Mouse (Mus musculus): ENCODE results near the gene Dcaf15. TPM values are rescaled to one million over a fixed set of nuclear protein-coding genes. Genes with fewer than 3 reads are reported as not detected.

The Dcaf15 gene
- polyA plus RNA-seq, 1 experiment from 2014 or later: 12.2 TPM

GRCm38 (mm10) chr8:84072321-84072720, 32.2 kb downstream of the Dcaf15 start:
- Histone ChIP-seq H3K27ac (0 out of 2 replicates have a peak overlapping the region, but pooled peaks have one; percentile 28), H3K9me3 (no peaks in the 10 kb centered on the region), H3K4me3 (no peak overlapping the region), H3K4me1 (peaks cover 52% of the 10 kb centered on the region), H3K9ac (0 out of 2 replicates have a peak overlapping the region, but pooled peaks have one; percentile 16), H3K36me3 (peaks cover 30% of the 10 kb centered on the region), H3K27me3 (no peaks in the 10 kb centered on the region), H3K4me2 (no peak overlapping the region)
- WGBS: 85% methylated on average over 10 of the region's 10 CpGs
- ATAC-seq (ENCODE audit: insufficient number of reproducible peaks, insufficient read depth, low FRiP score, low TSS enrichment, low read depth): no peak

DNA sequence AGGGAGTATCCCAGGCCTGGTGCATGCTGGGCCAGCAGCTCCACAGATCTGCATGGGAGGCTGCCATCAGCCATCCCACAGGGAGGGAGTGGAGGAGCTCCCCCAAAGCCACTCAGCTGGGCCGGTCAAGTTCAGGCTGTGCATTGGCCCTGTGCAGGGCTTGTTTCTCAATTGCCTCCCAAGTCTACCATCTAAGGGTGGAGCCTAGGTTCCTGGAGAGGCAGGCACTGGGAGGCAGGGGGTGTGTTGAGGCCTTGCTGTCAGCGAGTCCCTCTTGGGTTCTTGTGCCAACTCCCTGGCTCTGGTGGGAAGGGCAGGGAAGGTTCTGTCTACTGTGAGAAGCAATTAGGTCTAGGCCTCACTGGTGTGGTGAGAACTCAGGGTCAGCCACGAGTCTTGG, 32.6 kb downstream of the Dcaf15 start:
- peaks cover 52% of the 10 kb centered on the region for H3K4me1 ChIP-seq
- WGBS: 70% methylated on average over 3 of the region's 3 CpGs
- no peak overlapping the region for H3K4me2 ChIP-seq
- ATAC-seq (ENCODE audit: insufficient number of reproducible peaks, insufficient read depth, low FRiP score, low TSS enrichment, low read depth): no peak
- H3K9me3 ChIP-seq: no peaks in the 10 kb centered on the region
- peaks cover 26% of the 10 kb centered on the region for H3K36me3 ChIP-seq
- no peak overlapping the region for H3K9ac ChIP-seq
- no peak overlapping the region for H3K27ac ChIP-seq
- H3K4me3 ChIP-seq: no peak overlapping the region
- H3K27me3 ChIP-seq: no peaks in the 10 kb centered on the region

DNA sequence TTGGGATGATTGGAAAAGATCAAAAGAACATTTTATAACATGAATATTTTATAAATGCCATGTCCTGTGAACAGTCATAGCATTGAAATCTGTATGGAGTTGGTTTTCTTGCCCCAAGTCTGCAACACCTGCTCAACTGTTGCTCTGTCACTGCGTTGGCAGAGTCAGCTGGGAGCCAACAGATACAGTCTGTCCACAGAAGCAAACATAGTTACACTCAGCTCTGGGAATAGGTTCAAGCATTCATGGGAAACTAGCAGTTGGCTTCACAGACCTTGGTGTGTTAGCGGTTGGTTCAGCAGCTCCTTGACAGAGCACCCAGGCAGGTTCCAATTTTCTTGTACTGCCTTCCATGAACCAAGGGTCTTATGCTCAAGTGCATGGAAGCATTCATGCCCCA, 33.9 kb downstream of the Dcaf15 start:
- Histone ChIP-seq H3K9me3 (no peaks in the 10 kb centered on the region), H3K4me2 (no peak overlapping the region), H3K27me3 (no peaks in the 10 kb centered on the region), H3K36me3 (peaks cover 15% of the 10 kb centered on the region), H3K4me3 (no peak overlapping the region), H3K4me1 (peaks cover 49% of the 10 kb centered on the region), H3K27ac (no peak overlapping the region), H3K9ac (no peak overlapping the region)
- 81% methylated on average over 2 of the region's 2 CpGs for WGBS
- no peak for ATAC-seq (ENCODE audit: insufficient number of reproducible peaks, insufficient read depth, low FRiP score, low TSS enrichment, low read depth)

DNA sequence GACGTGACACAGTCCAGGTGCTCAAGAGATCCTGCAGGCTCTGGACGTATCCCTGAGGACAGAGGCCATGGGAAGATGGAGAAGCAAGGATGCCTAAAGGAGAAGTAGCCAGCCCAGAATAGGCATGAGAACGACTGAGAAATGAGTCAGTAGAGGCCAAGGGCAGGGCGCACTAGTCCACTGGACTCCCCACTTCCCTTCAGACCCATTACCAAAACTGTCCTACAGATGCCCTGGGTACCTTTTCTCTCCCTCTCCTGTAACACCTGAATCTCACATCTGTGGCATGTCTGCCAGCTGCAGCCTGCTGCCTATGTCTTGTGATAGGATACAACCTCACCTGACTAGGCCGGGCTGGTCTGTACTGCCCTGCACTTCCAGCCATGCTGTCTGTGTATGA, 34.3 kb downstream of the Dcaf15 start:
- H3K9ac ChIP-seq: no peak overlapping the region
- H3K27me3 ChIP-seq: no peaks in the 10 kb centered on the region
- peaks cover 49% of the 10 kb centered on the region for H3K4me1 ChIP-seq
- H3K4me2 ChIP-seq: no peak overlapping the region
- no peaks in the 10 kb centered on the region for H3K9me3 ChIP-seq
- no peak overlapping the region for H3K4me3 ChIP-seq
- 82% methylated on average over 5 of the region's 5 CpGs for WGBS
- ATAC-seq (ENCODE audit: insufficient number of reproducible peaks, insufficient read depth, low FRiP score, low TSS enrichment, low read depth): no peak
- H3K36me3 ChIP-seq: peaks cover 12% of the 10 kb centered on the region
- no peak overlapping the region for H3K27ac ChIP-seq

DNA sequence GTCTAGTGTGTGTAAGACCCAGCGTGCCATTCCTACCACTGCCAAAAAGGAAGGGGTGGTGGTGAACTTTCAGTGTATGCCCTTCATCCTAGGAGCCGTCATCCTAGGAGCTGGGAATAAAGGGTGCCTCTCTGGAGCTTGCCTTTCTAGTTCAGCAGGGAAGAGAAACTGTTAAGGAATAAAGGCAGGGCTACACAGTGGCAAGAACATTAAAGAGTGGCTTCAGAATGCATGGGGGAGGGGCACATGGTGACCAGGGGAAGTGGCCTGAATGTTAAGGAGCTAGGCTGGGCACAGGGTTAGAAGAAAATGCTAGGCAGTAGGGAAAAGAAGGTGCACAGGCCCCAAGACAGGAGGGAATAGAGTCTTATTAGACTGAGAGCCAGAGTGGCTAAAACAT, 34.8 kb downstream of the Dcaf15 start:
- Histone ChIP-seq H3K4me2 (no peak overlapping the region), H3K27ac (no peak overlapping the region), H3K9ac (no peak overlapping the region), H3K36me3 (peaks cover 7% of the 10 kb centered on the region; the same call in 1 of the 2 replicates), H3K4me1 (peaks cover 49% of the 10 kb centered on the region), H3K9me3 (no peaks in the 10 kb centered on the region), H3K27me3 (no peaks in the 10 kb centered on the region), H3K4me3 (no peak overlapping the region)
- no peak for ATAC-seq (ENCODE audit: insufficient number of reproducible peaks, insufficient read depth, low FRiP score, low TSS enrichment, low read depth)
- 62% methylated on average over 2 of the region's 2 CpGs for WGBS

- Histone ChIP-seq H3K36me3 (peaks cover 1% of the 10 kb centered on the region; the same call in 1 of the 2 replicates), H3K9me3 (no peaks in the 10 kb centered on the region), H3K4me1 (peaks cover 49% of the 10 kb centered on the region), H3K27me3 (no peaks in the 10 kb centered on the region), H3K27ac (0 out of 2 replicates have a peak overlapping the region, but pooled peaks have one; percentile 22), H3K4me2 (no peak overlapping the region), H3K4me3 (no peak overlapping the region), H3K9ac (0 out of 2 replicates have a peak overlapping the region, but pooled peaks have one; percentile 8)
- WGBS: 45% methylated on average over 1 of the region's 1 CpGs
- ATAC-seq (ENCODE audit: insufficient number of reproducible peaks, insufficient read depth, low FRiP score, low TSS enrichment, low read depth): no peak
Measured at GRCm38 (mm10) chr8:84069169-84069568, 35.4 kb downstream of the Dcaf15 start.

DNA sequence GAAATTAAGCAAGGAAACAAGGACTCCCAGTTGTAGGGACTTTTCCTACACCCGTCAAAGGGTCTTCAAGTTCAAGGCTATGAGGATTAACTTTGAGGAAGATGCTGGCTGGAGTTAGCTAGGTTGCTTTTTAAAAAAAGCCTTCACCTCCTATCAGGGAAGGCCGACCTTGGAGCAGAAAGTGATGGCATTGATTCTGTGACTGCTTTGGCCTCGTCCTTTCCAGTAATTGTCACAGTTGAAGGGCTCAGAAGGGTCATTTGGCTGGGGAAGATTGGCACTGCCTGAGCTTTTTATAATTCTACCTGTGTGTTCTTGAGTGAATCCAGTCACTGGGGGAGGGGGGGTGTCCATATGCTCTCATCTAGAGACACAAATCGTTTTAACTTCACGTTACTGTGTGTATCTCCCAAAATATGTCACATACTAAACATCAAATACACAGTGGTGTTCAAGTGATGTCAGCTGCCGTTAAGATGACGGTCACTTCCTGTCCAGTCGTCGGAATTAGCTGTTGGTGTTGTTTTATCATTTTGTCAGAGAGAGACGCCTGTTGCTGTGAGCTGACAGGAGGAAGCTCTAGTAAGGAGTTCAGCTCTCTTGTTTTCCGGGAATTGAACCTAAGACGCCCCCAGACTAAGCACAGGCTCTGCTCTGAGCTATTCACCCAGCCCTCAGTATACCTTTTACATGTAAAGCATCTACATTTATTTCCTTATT, 36.1 kb downstream of the Dcaf15 start:
- no peak overlapping the region for H3K9ac ChIP-seq
- H3K4me2 ChIP-seq: no peak overlapping the region; the same call in 1 of the 2 replicates
- WGBS: 70% methylated on average over 12 of the region's 12 CpGs
- H3K27me3 ChIP-seq: no peaks in the 10 kb centered on the region
- H3K36me3 ChIP-seq: no peaks in the 10 kb centered on the region
- no peaks in the 10 kb centered on the region for H3K9me3 ChIP-seq
- H3K4me1 ChIP-seq: peaks cover 44% of the 10 kb centered on the region
- no peak overlapping the region for H3K4me3 ChIP-seq
- no peak for ATAC-seq (ENCODE audit: insufficient number of reproducible peaks, insufficient read depth, low FRiP score, low TSS enrichment, low read depth)
- H3K27ac ChIP-seq: no peak overlapping the region

- H3K36me3 ChIP-seq: no peaks in the 10 kb centered on the region
- H3K9me3 ChIP-seq: no peaks in the 10 kb centered on the region
- peak overlapping the region; percentile 81; the same call in 1 of the 2 replicates for H3K4me3 ChIP-seq
- H3K4me2 ChIP-seq: peak overlapping the region; percentile 52
- peak overlapping the region; percentile 37; the same call in 1 of the 2 replicates for H3K9ac ChIP-seq
- ATAC-seq (ENCODE audit: insufficient number of reproducible peaks, insufficient read depth, low FRiP score, low TSS enrichment, low read depth): no peak
- peaks cover 38% of the 10 kb centered on the region for H3K4me1 ChIP-seq
- H3K27ac ChIP-seq: no peak overlapping the region
- WGBS: 84% methylated on average over 7 of the region's 7 CpGs
- H3K27me3 ChIP-seq: no peaks in the 10 kb centered on the region
Measured at GRCm38 (mm10) chr8:84067911-84068310, 36.7 kb downstream of the Dcaf15 start.

DNA sequence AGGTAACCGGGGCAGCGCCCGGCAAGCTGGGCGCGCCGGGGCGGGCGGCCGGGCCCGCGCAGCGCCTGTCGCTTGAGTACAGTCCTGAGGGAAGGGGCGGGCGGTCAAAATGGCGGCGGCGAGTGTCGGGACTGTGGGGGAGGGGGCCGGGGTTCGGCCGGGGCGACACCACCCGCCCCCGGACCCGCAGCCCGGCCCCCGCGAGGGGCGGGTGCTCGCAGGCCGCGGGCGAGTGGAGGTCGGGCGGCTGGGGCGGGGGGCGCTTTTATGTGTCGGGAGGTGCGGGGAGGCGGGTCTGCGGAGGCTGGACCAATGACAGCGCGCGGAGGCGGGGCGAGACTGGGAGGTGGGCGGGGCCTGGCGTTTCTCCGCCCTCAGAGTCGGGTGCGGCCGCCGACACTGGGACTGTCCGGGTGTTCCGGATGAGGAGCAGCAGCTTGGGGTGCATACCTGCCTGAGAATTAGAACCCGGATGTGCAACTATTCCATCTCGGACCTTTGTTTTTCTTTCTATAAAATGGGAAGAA, 37.5 kb downstream of the Dcaf15 start:
- peak; percentile 70 for ATAC-seq (ENCODE audit: insufficient number of reproducible peaks, insufficient read depth, low FRiP score, low TSS enrichment, low read depth)
- H3K9me3 ChIP-seq: no peaks in the 10 kb centered on the region
- peak overlapping the region; percentile 52 for H3K4me2 ChIP-seq
- no peaks in the 10 kb centered on the region for H3K36me3 ChIP-seq
- peaks cover 32% of the 10 kb centered on the region for H3K4me1 ChIP-seq
- H3K27me3 ChIP-seq: no peaks in the 10 kb centered on the region
- WGBS: under 1% methylated on average over 52 of the region's 58 CpGs
- H3K27ac ChIP-seq: peak overlapping the region; percentile 95
- peak overlapping the region; percentile 78 for H3K9ac ChIP-seq
- H3K4me3 ChIP-seq: peak overlapping the region; percentile 81

GRCm38 (mm10) chr8:84066291-84066930, 38.2 kb downstream of the Dcaf15 start, which contains the start of gene Rfx1:
Rfx1 (plus strand) TSS chr8:84066834.
- Histone ChIP-seq H3K36me3 (no peaks in the 10 kb centered on the region), H3K4me3 (peak within 1 kb of the TSS; percentile 81), H3K9ac (peak within 1 kb of the TSS; percentile 83), H3K9me3 (no peaks in the 10 kb centered on the region), H3K4me2 (peak within 1 kb of the TSS; percentile 76), H3K27me3 (no peaks in the 10 kb centered on the region), H3K27ac (peak within 1 kb of the TSS; percentile 95), H3K4me1 (peaks cover 25% of the 10 kb centered on the region)
- ATAC-seq (ENCODE audit: insufficient number of reproducible peaks, insufficient read depth, low FRiP score, low TSS enrichment, low read depth): peak; percentile 99
- WGBS: under 1% methylated on average over 51 of the region's 51 CpGs

GRCm38 (mm10) chr8:84065457-84066072, 39.0 kb downstream of the Dcaf15 start:
- peaks cover 23% of the 10 kb centered on the region for H3K4me1 ChIP-seq
- peak overlapping the region; percentile 82; the same call in 1 of the 2 replicates for H3K27ac ChIP-seq
- no peaks in the 10 kb centered on the region for H3K36me3 ChIP-seq
- no peak for ATAC-seq (ENCODE audit: insufficient number of reproducible peaks, insufficient read depth, low FRiP score, low TSS enrichment, low read depth)
- H3K9ac ChIP-seq: peak overlapping the region; percentile 83
- no peaks in the 10 kb centered on the region for H3K27me3 ChIP-seq
- 32% methylated on average over 5 of the region's 5 CpGs for WGBS
- H3K4me2 ChIP-seq: peak overlapping the region; percentile 76
- peak overlapping the region; percentile 81 for H3K4me3 ChIP-seq
- H3K9me3 ChIP-seq: no peaks in the 10 kb centered on the region
